Mouse (Mus musculus) limb, embryonic 11.5 days (tissue): ENCODE measurements around the gene Aqp1. TPM values are rescaled to one million over a fixed set of nuclear protein-coding genes. Genes with fewer than 3 reads are reported as not detected.

Experiments
- ATAC-seq: fragments of 200-750 bp; cut with Nextera tagmentation; 2 replicates; pipeline ENCODE4 v1.8.0; 2017; ENCODE audit warnings: low read depth; ENCODE audit not compliant: insufficient number of reproducible peaks, low FRiP score, low TSS enrichment
- DNase-seq: peaks from one replicate; pipeline ENCODE4 v3.0.0-alpha.2; 2015; ENCODE audit warnings: low spot score
- H3K27ac ChIP-seq: fragments of 300-500 bp; sonication (generic); replicated peaks from 2 replicates; pipeline ENCODE4 v1.5.1; 2014; ENCODE audit warnings: low read depth, mild to moderate bottlenecking, low read length
- H3K27me3 ChIP-seq: fragments of 300-500 bp; sonication (generic); 2 replicates; pipeline ENCODE4 v1.6.1; 2014; ENCODE audit warnings: mild to moderate bottlenecking, low read length, mixed read lengths; ENCODE audit not compliant: control insufficient read depth, insufficient read depth
- H3K36me3 ChIP-seq: fragments of 300-500 bp; sonication (generic); 2 replicates; pipeline ENCODE4 v1.6.1; 2014; ENCODE audit warnings: mild to moderate bottlenecking, low read length, moderate library complexity, mixed read lengths; ENCODE audit not compliant: control insufficient read depth, insufficient read depth
- H3K4me1 ChIP-seq: fragments of 300-500 bp; sonication (generic); 2 replicates; pipeline ENCODE4 v1.6.1; 2014; ENCODE audit warnings: low read length, mixed read lengths; ENCODE audit not compliant: control insufficient read depth, insufficient read depth
- H3K4me2 ChIP-seq: fragments of 300-500 bp; sonication (generic); 2 replicates; pipeline ENCODE4 v1.6.1; 2014; ENCODE audit warnings: low read depth, mild to moderate bottlenecking, moderate library complexity; ENCODE audit not compliant: severe bottlenecking
- H3K4me3 ChIP-seq: fragments of 300-500 bp; sonication (generic); 2 replicates; pipeline ENCODE4 v1.5.1; 2014; ENCODE audit warnings: low read depth, low read length
- H3K9ac ChIP-seq: fragments of 300-500 bp; sonication (generic); 2 replicates; pipeline ENCODE4 v1.6.1; 2014; ENCODE audit warnings: mild to moderate bottlenecking, low read length
- H3K9me3 ChIP-seq: fragments of 300-500 bp; sonication (generic); 2 replicates; pipeline ENCODE4 v1.6.1; 2016; ENCODE audit warnings: low read length; ENCODE audit not compliant: control insufficient read depth
- WGBS: fragments of 180-500 bp; shearing (Covaris S2); extraction: QIAGEN DNeasy Blood & Tissue Kit; methylation state at CpG from one replicate; pipeline ENCODE4 v1.1.7; 2014; 5-methylcytosine and 5-hydroxymethylcytosine counted together
- polyA plus RNA-seq: library from polyadenylated mRNA; unstranded; fragments of >200 nt; fragmentation: Nextera tagmentation; extraction: Ambion mirVana; gene quantifications from 2 replicates; pipeline ENCODE4 v1.2.1, GENCODE M21; 2014

Gene Aqp1
- polyA plus RNA-seq, 1 experiment from 2014 or later = 0.64 TPM

- Histone ChIP-seq H3K9ac (no peak overlapping the region), H3K4me3 (no peak overlapping the region), H3K27ac (no peak overlapping the region), H3K27me3 (no peaks in the 10 kb centered on the region), H3K4me2 (no peak overlapping the region), H3K4me1 (no peaks in the 10 kb centered on the region), H3K9me3 (no peaks in the 10 kb centered on the region), H3K36me3 (no peaks in the 10 kb centered on the region)
- ATAC-seq (no peak), DNase-seq (no peak)
- WGBS = 78% methylated on average over 5 of the region's 5 CpGs
Observed at GRCm38 (mm10) chr6:55376511-55376910, 40.3 kb downstream of the Aqp1 start.

- Histone ChIP-seq H3K27ac (no peak overlapping the region), H3K36me3 (no peaks in the 10 kb centered on the region), H3K9ac (no peak overlapping the region), H3K9me3 (no peaks in the 10 kb centered on the region), H3K4me3 (no peak overlapping the region), H3K4me2 (no peak overlapping the region), H3K27me3 (no peaks in the 10 kb centered on the region), H3K4me1 (no peaks in the 10 kb centered on the region)
- ATAC-seq = no peak
- no peak for DNase-seq
- WGBS = 84% methylated on average over 4 of the region's 4 CpGs
Observed at GRCm38 (mm10) chr6:55377461-55377860, 41.2 kb downstream of the Aqp1 start.

- H3K27me3 ChIP-seq = no peaks in the 10 kb centered on the region
- ATAC-seq = peak; percentile 27; the same call in 1 of the 2 replicates
- H3K9me3 ChIP-seq = no peaks in the 10 kb centered on the region
- no peak overlapping the region for H3K4me2 ChIP-seq
- 39% methylated on average over 3 of the region's 3 CpGs for WGBS
- no peak overlapping the region for H3K4me3 ChIP-seq
- H3K4me1 ChIP-seq = no peaks in the 10 kb centered on the region
- H3K27ac ChIP-seq = no peak overlapping the region
- no peaks in the 10 kb centered on the region for H3K36me3 ChIP-seq
- no peak overlapping the region for H3K9ac ChIP-seq
- DNase-seq = peak; percentile 54
Observed at GRCm38 (mm10) chr6:55379641-55380335, 43.6 kb downstream of the Aqp1 start.

- ATAC-seq (no peak), DNase-seq (no peak)
- H3K4me2 ChIP-seq = no peak overlapping the region
- WGBS = 80% methylated on average over 4 of the region's 4 CpGs
- no peaks in the 10 kb centered on the region for H3K27me3 ChIP-seq
- H3K9me3 ChIP-seq = no peaks in the 10 kb centered on the region
- no peaks in the 10 kb centered on the region for H3K36me3 ChIP-seq
- H3K4me1 ChIP-seq = no peaks in the 10 kb centered on the region
- no peak overlapping the region for H3K27ac ChIP-seq
- H3K4me3 ChIP-seq = no peak overlapping the region
- H3K9ac ChIP-seq = no peak overlapping the region
Observed at GRCm38 (mm10) chr6:55381966-55382365, 45.7 kb downstream of the Aqp1 start.

DNA sequence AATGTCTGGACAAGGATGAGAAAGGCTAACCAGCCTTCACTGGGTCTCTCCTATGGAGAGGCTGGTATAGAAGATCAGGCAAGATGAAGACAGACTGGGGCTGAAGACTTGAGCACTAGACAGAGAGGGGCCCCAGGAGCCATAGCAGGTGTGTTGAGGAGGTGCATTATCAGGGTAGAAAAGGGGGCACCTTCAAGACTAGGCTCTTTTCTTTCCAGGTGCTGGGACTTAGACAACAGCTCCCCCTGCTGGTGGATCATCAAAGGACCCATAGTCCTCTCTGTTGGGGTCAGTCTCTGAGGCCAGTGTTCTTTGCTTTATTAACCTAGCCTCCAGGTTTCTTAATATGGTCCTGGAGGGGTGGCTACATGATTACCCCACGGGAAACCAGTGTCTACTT, 47.7 kb downstream of the Aqp1 start:
- peak; percentile 77 for DNase-seq
- no peaks in the 10 kb centered on the region for H3K9me3 ChIP-seq
- no peak overlapping the region for H3K4me2 ChIP-seq
- H3K27ac ChIP-seq = no peak overlapping the region
- ATAC-seq = no peak
- 12% methylated on average over 1 of the region's 1 CpGs for WGBS
- no peak overlapping the region for H3K9ac ChIP-seq
- H3K4me3 ChIP-seq = no peak overlapping the region
- no peaks in the 10 kb centered on the region for H3K36me3 ChIP-seq
- peaks cover 3% of the 10 kb centered on the region; the same call in 1 of the 2 replicates for H3K4me1 ChIP-seq
- H3K27me3 ChIP-seq = no peaks in the 10 kb centered on the region

GRCm38 (mm10) chr6:55384356-55384951, 48.2 kb downstream of the Aqp1 start:
- H3K27me3 ChIP-seq = no peaks in the 10 kb centered on the region
- no peak overlapping the region for H3K4me3 ChIP-seq
- 72% methylated on average over 5 of the region's 5 CpGs for WGBS
- ATAC-seq (no peak), DNase-seq (no peak)
- no peaks in the 10 kb centered on the region for H3K36me3 ChIP-seq
- H3K4me1 ChIP-seq = peaks cover 3% of the 10 kb centered on the region; the same call in 1 of the 2 replicates
- H3K27ac ChIP-seq = no peak overlapping the region
- no peaks in the 10 kb centered on the region for H3K9me3 ChIP-seq
- H3K4me2 ChIP-seq = no peak overlapping the region
- no peak overlapping the region for H3K9ac ChIP-seq

DNA sequence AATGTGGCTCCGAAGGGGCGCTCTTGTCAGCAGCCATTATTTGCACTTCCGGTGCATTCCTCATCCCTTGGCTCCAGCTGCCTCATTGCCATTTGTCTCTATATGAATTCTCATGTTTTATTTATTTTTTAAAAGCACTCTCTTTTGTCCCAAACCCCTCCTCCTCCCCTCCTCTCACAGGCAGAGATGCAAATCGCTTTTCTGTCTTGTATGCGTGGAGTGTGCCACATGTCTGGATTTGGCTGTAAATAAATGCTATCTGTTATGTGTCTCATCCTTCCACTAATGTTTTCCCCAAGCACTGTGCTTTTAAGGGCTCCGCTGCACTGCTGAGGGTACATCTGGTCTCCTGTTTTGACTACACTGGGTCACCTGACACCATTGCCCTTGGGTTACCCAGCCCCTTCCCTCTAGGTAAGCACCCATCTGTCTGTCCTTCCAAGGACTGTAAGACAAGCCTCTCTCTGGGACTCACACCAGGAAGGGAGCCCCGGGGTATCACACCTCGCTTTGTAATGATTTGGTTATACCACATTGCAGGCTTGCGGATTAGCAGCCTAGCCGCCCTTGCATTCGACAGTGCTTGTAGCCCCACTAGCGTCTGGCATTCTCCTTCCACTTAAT, 52.4 kb downstream of the Aqp1 start:
- H3K4me2 ChIP-seq = no peak overlapping the region
- H3K27me3 ChIP-seq = no peaks in the 10 kb centered on the region
- DNase-seq (no peak), ATAC-seq (no peak)
- WGBS = 43% methylated on average over 12 of the region's 12 CpGs
- H3K9me3 ChIP-seq = no peaks in the 10 kb centered on the region
- H3K9ac ChIP-seq = no peak overlapping the region
- H3K4me3 ChIP-seq = no peak overlapping the region
- H3K36me3 ChIP-seq = no peaks in the 10 kb centered on the region
- H3K27ac ChIP-seq = no peak overlapping the region
- peaks cover 6% of the 10 kb centered on the region; the same call in 1 of the 2 replicates for H3K4me1 ChIP-seq

- WGBS = 70% methylated on average over 5 of the region's 5 CpGs
- no peak for ATAC-seq
- H3K27me3 ChIP-seq = no peaks in the 10 kb centered on the region
Observed at GRCm38 (mm10) chr6:55389321-55389720, 53.1 kb downstream of the Aqp1 start.

More at GRCm38 (mm10) chr6:55389321-55389720, 53.1 kb downstream of the Aqp1 start:
- Histone ChIP-seq H3K4me2 (no peak overlapping the region), H3K4me3 (no peak overlapping the region), H3K36me3 (no peaks in the 10 kb centered on the region), H3K9me3 (no peaks in the 10 kb centered on the region), H3K27ac (no peak overlapping the region), H3K9ac (no peak overlapping the region), H3K4me1 (peaks cover 6% of the 10 kb centered on the region; the same call in 1 of the 2 replicates)
- DNase-seq = no peak
